ENCODE assay signal across 1 mouse cellular context in the genomic region with DNA sequence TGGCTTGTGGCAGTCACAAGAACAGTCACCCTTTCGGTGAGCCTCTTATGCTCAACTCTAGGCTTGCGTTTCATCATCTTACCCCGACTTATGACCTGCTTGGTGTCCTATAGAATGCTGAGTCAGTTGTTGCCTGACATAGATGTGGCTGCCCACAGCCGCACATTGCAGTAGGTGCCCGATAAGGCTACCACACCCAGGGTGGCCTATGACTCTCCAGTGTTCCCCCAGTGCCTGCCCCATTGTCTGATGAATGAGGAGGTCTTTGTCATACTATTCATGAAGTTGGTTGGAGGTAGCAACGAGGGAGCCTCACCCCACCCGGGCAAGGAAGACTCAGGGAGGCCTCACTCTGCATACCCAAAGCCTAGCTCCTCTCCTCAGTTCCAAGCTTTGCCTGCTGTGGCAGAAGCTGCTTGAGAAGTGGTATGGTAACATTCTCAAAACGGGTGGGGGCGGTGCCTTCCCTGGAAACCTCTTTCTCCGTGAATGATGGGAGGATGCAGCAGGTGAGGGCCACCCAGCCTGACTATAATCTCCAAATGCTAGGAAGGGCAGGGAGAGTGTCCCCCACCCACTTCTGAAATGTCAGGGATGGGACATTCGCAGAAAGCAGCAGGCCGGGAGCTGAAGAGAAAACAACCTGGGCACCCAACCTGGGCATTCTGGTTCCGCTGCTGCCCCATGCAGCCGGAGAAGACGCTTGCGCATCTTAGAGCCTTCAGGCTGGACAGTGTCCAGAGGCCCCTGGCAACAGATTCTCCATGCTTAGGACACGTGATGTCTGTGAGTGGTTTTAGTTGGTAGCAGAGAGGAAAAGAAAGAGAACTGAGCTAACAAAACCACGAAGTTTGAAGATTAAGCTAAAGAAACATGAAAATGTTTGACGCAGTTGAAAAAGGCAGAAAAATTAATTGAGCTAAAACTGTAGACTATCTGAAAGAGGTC.
A peak's percentile ranks its signal among the peaks of the same experiment; 100 is the strongest.
TF ChIP-seq lines count a peak whose summit lies in the region.

No protein-coding gene starts in this region.

TF ChIP-seq in MEL, 35 proteins besides CTCF, POLR2A, EP300 and RAD21 (continued from another document):
- TF ChIP-seq TBP (IDR thresholded peaks at IDR 0.05; ENCODE audit: low read depth, low read length) (no peak), ZNF384 (IDR thresholded peaks at IDR 0.05; ENCODE audit: low read depth, low read length) (no peak), UBTF (IDR thresholded peaks at IDR 0.05; ENCODE audit: borderline replicate concordance, insufficient read depth, low read depth, low read length) (no peak), MEF2A (IDR thresholded peaks at IDR 0.05; ENCODE audit: extremely low read depth, insufficient replicate concordance, low read depth, low read length, poor library complexity, severe bottlenecking) (no peak; the same call in 1 of the 2 replicates), MAFK (IDR thresholded peaks at IDR 0.05; ENCODE audit: borderline replicate concordance, low read depth, low read length) (peak; percentile 95), USF1 (IDR thresholded peaks at IDR 0.05; ENCODE audit: low read depth, low read length) (peak; percentile 58; the same call in 1 of the 2 replicates), MAX (IDR thresholded peaks at IDR 0.05; ENCODE audit: low read length) (peak; percentile 44; the same call in 1 of the 2 replicates), MXI1 (IDR thresholded peaks at IDR 0.05; ENCODE audit: low read depth, low read length) (no peak), CHD1 (IDR thresholded peaks at IDR 0.05; ENCODE audit: low read depth, low read length) (no peak), USF2 (IDR thresholded peaks at IDR 0.05; ENCODE audit: borderline replicate concordance in 1 of 2, insufficient read depth in 1 of 2, low read depth in 1 of 2, low read length in 2 of 2) (no peak), POLR2AphosphoS5 (IDR thresholded peaks at IDR 0.05; ENCODE audit: borderline replicate concordance, low read depth, low read length) (no peak), SMC3 (IDR thresholded peaks at IDR 0.05; ENCODE audit: low read depth, low read length) (no peak), HCFC1 (IDR thresholded peaks at IDR 0.05; ENCODE audit: low read depth, low read length) (no peak), TCF12 (IDR thresholded peaks at IDR 0.05; ENCODE audit: low read depth, low read length) (peak; percentile 70; the same call in 1 of the 2 replicates), SIN3A (IDR thresholded peaks at IDR 0.05; ENCODE audit: low read length) (peak; percentile 50; the same call in 1 of the 2 replicates), POLR2AphosphoS2 (IDR thresholded peaks at IDR 0.05; ENCODE audit: low read length) (no peak), TAL1 (IDR thresholded peaks at IDR 0.05; ENCODE audit: low read length) (peak; percentile 31; the same call in 1 of the 2 replicates)
